Mouse (Mus musculus) brain, embryonic 14.5 days (tissue): ENCODE data around the gene Fetub. TPM values are rescaled to one million over a fixed set of nuclear protein-coding genes. Genes with fewer than 3 reads are reported as not detected.
"Not testable (repeated sequence)": the region's sequence is repeated elsewhere in the genome, so short reads cannot be mapped to it uniquely, and the experiment has no call there.

Experiments
- DNase-seq: peaks from one replicate; pipeline ENCODE4 v3.0.0-alpha.2; 2011; ENCODE audit warnings: low read depth
- CTCF ChIP-seq: fragments of 200-500 bp; IDR thresholded peaks from 2 replicates; pipeline ENCODE4 v1.5.1; 2012; ENCODE audit warnings: inconsistent platforms, mild to moderate bottlenecking, moderate library complexity, borderline replicate concordance; ENCODE audit not compliant: insufficient read depth, insufficient read length; ENCODE audit errors: extremely low read depth
- POLR2A ChIP-seq: fragments of 200-500 bp; IDR thresholded peaks from 2 replicates; pipeline ENCODE4 v1.6.1; 2012; ENCODE audit warnings: mild to moderate bottlenecking, inconsistent platforms, borderline replicate concordance; ENCODE audit not compliant: poor library complexity, insufficient read depth, insufficient read length, severe bottlenecking; ENCODE audit errors: extremely low read depth
- polyA plus RNA-seq: library from polyadenylated mRNA; depleted of rRNA; stranded (reverse); fragments of >200 nt; gene quantifications from 2 replicates; pipeline ENCODE4 v1.2.3, GENCODE M21; 2012; rRNA removed

Gene Fetub
- polyA plus RNA-seq, 1 experiment, result 0.11 TPM

DNA sequence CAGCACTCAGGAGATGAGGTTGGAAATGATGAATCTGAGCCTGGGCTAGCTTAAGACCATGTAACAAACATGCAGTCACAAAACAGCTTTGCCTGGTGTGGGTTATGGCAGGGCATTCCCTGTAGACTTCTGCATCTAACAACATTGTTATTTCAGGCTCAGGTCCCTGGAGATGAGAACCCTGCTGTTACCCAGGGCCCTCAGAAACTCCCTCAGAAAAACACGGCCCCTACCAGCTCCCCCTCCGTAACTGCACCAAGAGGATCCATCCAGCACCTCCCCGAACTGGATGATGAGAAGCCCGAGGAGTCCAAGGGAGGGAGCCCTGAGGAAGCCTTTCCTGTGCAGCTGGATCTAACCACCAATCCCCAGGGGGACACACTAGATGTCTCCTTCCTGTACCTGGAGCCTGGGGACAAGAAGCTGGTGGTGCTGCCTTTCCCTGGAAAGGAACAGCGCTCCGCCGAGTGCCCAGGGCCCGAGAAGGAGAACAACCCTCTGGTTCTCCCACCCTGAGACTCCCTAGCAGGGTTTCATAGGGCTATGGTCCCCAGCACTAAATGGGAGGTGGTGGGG is 21.1 kb downstream of the Fetub start:
- no peak for TF ChIP-seq CTCF
- TF ChIP-seq POLR2A, result no peak
- DNase-seq, result no peak

DNA sequence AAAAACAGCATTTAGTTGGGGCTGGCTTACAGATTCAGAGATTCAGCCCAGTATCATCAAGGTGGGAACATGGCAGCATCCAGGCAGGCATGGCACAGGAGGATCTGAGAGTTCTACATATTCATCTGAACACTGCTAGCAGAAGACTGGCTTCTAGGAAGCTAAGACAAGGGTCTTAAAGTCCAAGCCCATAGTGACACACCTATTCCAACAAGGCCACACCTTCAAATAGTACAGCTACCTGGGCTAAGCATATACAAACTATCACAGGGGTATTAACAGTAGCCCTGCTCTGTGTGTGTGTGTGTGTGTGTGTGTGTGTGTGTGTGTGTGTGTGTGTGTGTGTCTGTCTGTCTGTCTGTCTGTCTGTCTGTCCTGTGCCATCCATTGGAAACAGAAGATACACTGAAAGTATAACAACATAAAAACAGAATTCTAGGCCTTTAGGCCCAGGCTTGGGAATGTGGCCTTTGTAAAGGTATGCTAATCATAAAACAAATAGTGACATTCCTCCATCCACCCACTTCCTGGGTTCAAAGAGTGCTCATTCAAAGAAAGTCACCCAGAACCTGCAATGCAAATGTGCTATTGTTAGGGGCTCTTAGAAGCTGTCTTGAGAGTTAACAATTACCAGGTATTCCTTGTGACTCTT is 23.8 kb downstream of the Fetub start:
- not testable (repeated sequence) for DNase-seq

DNA sequence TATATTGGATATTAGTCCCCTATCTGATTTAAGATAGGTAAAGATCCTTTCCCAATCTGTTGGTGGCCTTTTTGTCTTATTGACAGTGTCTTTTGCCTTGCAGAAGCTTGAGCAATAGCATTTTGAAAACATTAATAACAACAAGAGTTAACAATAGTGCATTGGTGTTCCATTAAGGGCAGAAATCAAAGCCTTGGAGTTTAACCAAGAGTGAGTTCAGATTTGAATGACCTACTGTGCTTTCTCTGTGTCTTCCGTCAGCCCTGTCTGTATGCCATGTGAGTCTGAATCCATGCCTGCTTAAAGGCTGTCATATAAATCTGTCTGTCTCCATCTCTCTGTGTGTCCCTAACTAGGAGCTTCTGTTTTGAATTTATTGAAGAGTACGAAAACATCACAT is 29.2 kb downstream of the Fetub start:
- no peak for TF ChIP-seq POLR2A
- no peak for TF ChIP-seq CTCF
- DNase-seq, result no peak

- TF ChIP-seq POLR2A, result no peak
- TF ChIP-seq CTCF, result no peak
- DNase-seq, result no peak
Measured at GRCm38 (mm10) chr16:22950840-22951395, 32.8 kb downstream of the Fetub start, which contains the start of gene Hrg. Hrg (plus strand) TSS chr16:22951072.

DNA sequence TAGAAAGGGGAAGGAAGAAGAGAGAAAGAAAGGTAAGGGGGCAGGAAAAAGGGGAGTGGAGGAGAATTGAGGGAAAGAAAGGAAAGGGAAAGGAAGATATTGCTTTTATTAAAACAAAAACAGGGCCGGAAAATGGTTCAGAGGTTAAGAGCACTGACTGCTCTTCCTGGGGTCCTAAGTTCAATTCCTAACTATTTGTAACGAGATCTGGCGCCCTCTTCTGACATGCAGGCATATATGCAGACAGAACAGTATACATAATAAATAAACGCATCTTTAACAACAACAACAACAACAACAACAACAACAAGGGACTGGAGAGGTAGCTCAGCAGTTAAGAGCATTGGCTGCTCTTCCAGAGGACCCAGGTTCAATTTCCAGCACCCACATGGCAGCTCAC is 34.9 kb downstream of the Fetub start:
- TF ChIP-seq POLR2A (no peak), CTCF (0 out of 2 replicates have a peak, but pooled peaks have one; percentile 0)
- DNase-seq, result peak; percentile 8

DNA sequence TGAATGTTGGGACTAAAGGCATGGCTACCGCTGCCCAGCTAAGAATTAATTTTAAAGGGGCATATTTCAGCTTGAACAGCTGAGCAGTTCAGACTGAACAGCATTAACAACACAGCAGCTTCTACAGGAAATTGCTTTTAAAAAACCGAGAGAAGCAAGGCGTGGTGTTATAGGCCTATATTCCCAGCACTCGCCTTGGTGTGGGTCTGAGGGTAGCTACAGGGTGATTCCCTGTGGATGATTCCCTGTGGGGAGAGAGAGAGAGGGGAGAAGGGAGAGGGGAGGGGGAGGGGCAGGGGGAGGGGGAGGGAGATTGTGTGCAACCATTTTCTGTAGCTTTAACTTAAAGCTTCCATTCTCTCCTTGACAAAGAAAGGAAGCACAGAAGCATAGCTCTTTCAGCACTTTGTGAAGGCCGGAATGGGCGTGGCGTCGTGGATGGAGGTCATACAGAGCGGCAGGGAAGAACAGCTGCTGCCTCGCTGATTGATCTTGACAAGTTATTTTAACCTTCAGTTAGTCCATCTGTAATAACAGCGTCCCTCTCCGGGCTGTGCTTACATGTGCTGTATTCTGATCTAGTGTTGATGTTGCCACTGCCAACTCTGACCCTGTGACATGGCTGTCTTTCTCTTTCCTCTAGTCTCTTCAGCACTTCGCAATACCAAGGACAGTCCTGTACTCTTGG is 37.4 kb downstream of the Fetub start:
- TF ChIP-seq CTCF (no peak), POLR2A (no peak)

DNA sequence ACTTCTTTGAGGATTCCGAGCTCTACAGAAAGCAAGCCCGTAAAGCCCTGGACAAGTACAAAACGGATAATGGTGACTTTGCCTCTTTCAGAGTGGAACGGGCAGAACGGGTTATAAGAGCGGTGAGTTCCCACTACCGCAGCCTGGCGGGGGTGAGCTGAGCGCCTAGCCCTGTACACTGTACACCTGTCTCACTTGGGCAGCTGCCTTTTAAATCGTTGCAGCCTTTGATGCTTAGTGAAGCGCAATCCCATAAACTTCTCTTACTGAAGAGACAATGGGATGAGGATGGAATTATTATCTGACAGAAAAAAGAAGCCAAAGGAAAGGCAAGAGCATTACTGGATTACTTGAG is 37.9 kb downstream of the Fetub start:
- DNase-seq, result peak; percentile 31
- no peak for TF ChIP-seq POLR2A
- TF ChIP-seq CTCF, result no peak

More for the DNA sequence above, 37.4 kb downstream of the Fetub start:
- peak; percentile 69 for DNase-seq

DNA sequence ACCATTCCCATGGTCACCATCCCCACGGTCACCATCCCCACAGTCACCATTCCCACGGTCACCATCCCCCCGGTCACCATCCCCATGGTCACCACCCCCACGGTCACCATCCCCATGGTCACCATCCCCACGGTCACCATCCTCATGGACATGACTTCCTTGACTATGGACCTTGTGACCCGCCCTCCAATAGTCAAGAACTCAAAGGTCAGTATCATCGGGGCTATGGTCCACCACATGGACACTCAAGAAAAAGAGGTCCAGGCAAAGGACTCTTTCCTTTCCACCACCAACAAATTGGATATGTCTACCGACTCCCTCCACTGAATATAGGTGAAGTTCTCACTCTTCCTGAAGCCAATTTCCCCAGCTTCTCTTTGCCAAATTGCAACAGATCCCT is 42.9 kb downstream of the Fetub start:
- no peak for DNase-seq
- TF ChIP-seq CTCF, result no peak
- no peak for TF ChIP-seq POLR2A

DNA sequence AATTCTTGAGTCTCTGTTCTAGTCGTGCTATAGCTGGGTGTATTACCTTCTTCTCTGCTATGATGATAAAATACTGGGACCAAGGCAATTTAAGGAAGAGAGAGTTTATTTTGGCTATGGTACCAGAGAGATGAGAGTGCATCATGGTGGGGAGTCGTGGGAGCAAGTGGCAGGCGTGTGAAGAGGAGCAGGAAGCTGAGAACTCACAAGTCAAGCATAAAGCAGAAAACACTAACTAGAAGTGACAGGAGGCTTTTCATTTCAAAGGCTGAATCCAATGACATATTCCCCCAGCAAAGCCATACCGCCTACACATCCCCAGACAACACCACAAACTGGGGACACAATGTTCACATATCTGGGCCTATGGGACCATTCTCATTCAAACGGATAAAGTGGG is 44.1 kb downstream of the Fetub start:
- TF ChIP-seq CTCF, result no peak
- no peak for DNase-seq

DNA sequence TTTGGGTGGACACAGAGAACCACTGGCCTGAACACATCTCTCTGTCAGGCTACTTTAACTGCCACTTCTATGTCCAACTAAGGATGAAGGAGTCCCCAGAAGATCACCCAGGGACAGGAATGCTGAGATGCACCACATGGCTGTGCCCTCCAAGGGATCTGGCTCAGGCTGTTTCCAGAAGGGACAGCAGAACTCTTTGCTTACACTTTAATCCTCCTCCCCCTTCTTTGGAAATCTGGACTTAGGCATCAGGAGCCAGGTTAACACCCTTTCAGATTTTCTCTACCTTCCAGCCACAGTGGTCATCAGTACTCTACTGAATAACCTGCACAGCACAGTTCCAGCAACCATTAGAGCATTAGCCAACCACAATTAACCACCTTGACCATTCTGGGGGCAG is 45.2 kb downstream of the Fetub start:
- TF ChIP-seq CTCF (no peak), POLR2A (no peak)
- DNase-seq, result no peak

GRCm38 (mm10) chr16:22967383-22968030 is 49.4 kb downstream of the Fetub start:
- no peak for DNase-seq

More at GRCm38 (mm10) chr16:22967383-22968030, 49.4 kb downstream of the Fetub start:
- TF ChIP-seq POLR2A (no peak), CTCF (no peak)

Other genes with a start within 250 kb of the Fetub start
- gene Crygs, start 106.8 kb upstream of the Fetub start, polyA plus RNA-seq, result not detected in 2 replicates
- gene Tbccd1, start 60.7 kb upstream of the Fetub start, polyA plus RNA-seq, result 18.8 and 22.0 TPM in 2 replicates
- 33.3 and 41.4 TPM in 2 replicates for gene Dnajb11, start 60.5 kb upstream of the Fetub start, polyA plus RNA-seq
- gene Ahsg, start 27.1 kb upstream of the Fetub start, polyA plus RNA-seq, result 0.24 and 0.44 TPM in 2 replicates
- gene Hrg, start 32.7 kb downstream of the Fetub start, polyA plus RNA-seq, result 0.08 and 0.22 TPM in 2 replicates
- 0.06 and 0.07 TPM in 2 replicates for gene Kng2, start 111.1 kb downstream of the Fetub start, polyA plus RNA-seq
- 0.05 and 0.21 TPM in 2 replicates for gene Kng1, start 139.5 kb downstream of the Fetub start, polyA plus RNA-seq
- gene Eif4a2, start 189.1 kb downstream of the Fetub start, polyA plus RNA-seq, result 618 and 643 TPM in 2 replicates
- 3.0 and 6.3 TPM in 2 replicates for gene Rfc4, start 209.4 kb downstream of the Fetub start, polyA plus RNA-seq
- 0.08 and 0.09 TPM in 2 replicates for gene Adipoq, start 228.2 kb downstream of the Fetub start, polyA plus RNA-seq